Mouse (Mus musculus) T-cell, adult 66 days (primary cell): ENCODE data around the gene Ppil2. TPM values are rescaled to one million over a fixed set of nuclear protein-coding genes. Genes with fewer than 3 reads are reported as not detected.

ENCODE experiments used
- total RNA-seq, 2 experiments: library from RNA; stranded (reverse); gene quantifications; 3 replicates in 1 of 2; 4 replicates in 1 of 2; pipeline ENCODE4 v1.2.4; 2023

The Ppil2 gene
- total RNA-seq: 100 to 1,000 TPM; 128 to 139 TPM

DNA sequence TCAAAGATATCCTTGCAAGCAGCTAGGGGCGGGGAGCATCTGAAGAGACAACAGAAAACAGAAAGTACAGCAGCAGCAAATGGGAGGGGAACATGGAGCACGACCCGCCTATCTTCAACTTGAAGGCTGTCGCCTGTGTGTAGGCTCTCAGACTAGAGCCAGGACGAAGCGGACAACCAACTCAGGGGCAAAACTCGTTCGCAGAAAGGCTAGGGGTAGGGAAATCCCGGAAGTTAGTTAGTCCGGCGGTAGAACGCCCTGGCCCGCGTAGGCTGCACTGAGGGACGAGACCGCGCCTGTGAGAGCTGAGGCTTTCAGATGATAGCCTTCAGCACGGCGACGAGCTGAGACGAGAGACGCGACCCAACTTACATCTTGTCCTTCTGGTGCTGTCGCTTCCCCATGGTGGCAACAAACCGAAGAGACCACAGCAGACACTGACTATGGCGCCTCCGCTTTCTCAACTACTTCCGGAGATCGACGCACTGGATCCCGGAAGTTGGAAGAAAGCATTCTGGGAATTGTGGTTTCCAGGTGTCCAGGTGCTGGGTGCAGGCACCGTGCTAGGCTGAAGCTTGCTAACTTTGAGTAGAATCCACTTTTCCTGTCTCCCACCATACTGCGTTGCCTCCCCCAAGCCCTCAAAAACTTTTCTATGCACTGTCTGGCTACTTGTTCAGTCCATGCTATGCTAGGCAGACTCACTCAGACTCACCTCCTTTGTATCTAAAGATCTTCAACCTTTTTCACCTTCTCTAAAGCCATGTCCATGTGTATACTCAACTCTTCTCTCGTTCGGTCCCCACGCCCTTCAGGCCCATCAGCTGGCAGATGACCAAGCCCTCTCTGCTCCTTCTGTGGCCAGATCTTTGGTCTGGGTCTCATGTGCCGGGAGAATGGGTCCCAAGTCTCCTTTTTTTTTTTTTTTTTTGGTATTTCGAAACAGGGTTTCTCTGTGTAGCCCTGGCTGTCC lies at the start of gene Ppil2:
Gene Ppil2, minus strand, starts transcription at position 487 of the 973 bp plus-strand sequence.

DNA sequence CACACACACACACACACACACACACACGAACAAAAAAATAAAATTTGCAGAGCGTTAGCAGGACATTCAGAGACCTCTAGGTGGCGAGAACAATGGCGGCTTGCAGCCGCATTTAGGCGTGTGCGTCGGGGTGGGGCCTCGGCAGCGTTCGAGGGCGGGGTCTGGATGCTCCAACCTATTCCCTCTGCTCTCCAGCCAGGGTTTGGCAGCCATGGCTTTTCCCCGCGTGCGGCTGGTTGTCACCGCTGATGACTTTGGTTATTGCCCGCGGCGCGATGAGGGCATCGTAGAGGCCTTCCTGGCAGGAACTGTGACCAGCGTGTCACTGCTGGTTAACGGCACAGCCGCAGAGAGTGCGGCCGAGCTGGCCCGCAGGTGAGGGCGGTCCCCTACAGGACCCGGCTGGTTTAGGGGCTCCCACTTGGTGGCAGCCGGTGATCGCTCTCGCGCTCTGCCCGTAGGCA lies 35.7 kb upstream of the Ppil2 start, which contains the start of gene Ccdc116:
Gene Ccdc116, minus strand, starts transcription at position 458 of the 464 bp plus-strand sequence.

DNA sequence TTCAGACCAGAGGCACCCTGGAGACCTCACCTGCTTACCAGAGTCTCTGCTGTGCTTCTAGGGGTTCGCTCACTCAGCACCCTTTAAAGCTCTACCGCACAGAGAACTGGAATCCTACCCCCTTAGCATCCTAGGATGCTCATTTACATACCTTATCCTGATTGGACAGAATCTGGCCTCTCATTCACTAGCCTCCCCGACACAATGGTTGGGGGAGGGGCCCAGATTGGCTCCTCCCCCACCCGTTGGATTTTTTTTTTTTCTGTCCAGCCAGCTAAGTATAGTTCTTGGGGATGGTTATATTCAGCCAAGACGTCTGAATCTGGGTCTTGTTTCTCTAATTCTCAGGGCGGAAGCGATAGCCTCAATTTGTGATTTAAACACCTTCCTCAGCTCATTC lies 33.3 kb upstream of the Ppil2 start, which contains the start of gene Ydjc:
Gene Ydjc, plus strand, starts transcription at position 283 of the 400 bp plus-strand sequence.

DNA sequence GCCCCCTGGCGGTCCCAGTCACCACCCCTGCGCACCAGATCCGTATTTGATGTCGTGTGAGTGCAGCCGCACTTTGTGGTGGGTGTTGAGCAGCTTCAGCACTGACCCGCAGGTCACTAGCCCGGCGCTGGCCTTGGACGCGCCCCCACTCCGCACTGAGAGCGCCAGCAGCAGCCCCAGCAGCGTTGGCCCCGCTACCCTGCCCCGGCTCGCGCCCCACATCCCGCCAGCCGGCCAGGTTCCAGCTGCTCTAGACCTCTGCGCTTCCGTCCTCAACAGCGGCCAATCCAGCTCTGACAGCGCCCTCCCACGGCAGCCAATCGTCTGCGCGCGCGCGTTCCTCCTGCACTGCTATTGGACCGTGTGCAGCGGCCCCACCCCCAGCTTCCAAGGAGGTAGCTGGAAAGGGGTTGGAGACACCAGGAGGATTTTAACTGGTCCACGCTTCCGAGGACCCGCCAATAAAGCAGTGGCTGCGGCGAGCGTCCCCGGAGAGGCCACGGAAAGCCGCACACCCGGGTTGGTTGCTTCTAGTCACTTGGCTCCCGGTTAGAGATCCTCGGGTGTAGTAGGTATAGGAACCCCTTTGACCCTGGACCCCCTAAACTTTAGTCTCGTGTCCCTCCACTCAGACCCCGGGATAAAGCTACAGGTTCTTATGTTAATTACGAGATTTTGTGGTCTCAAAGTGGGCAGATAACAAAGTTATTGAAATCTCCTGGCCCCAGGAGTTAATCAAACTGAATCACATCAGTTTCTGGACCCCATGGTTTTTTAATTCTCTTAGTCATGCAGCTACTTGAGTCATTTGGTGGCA lies 21.2 kb upstream of the Ppil2 start, which contains the start of gene Sdf2l1:
Gene Sdf2l1, minus strand, starts transcription at position 295 of the 817 bp plus-strand sequence.

DNA sequence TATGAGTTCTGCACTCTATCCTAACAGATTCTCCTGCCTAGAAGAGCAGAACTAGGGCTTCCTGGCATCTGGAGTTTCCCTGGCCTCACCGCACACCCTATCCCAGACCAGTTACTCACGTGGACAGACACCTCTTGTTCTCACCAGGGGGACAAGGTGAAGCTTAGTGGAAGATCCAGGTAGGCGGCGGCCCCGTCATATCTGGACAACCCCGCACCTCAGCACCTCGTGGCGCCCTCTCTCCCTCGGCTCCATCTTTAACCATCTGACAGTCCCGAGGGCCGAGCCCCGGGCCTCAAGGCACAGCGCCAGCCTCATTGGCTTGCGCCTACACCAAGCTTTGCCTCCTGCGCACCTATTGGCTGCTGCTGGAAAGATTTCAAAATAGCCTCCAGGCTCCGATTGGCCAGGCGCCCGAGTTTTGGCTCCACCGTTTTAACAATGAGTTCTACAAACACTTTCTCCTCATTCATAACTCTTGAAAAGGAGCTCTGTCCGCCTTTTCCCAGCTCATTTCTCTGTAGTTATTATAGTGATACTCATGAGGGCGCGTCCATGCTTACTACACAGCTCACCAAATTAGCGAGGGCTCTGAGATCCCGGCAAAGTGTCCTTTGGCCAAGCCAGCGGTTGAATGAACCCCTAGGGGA lies 13.9 kb upstream of the Ppil2 start, which contains the start of gene 2610318N02Rik:
Gene 2610318N02Rik, minus strand, starts transcription at position 297 of the 650 bp plus-strand sequence.

DNA sequence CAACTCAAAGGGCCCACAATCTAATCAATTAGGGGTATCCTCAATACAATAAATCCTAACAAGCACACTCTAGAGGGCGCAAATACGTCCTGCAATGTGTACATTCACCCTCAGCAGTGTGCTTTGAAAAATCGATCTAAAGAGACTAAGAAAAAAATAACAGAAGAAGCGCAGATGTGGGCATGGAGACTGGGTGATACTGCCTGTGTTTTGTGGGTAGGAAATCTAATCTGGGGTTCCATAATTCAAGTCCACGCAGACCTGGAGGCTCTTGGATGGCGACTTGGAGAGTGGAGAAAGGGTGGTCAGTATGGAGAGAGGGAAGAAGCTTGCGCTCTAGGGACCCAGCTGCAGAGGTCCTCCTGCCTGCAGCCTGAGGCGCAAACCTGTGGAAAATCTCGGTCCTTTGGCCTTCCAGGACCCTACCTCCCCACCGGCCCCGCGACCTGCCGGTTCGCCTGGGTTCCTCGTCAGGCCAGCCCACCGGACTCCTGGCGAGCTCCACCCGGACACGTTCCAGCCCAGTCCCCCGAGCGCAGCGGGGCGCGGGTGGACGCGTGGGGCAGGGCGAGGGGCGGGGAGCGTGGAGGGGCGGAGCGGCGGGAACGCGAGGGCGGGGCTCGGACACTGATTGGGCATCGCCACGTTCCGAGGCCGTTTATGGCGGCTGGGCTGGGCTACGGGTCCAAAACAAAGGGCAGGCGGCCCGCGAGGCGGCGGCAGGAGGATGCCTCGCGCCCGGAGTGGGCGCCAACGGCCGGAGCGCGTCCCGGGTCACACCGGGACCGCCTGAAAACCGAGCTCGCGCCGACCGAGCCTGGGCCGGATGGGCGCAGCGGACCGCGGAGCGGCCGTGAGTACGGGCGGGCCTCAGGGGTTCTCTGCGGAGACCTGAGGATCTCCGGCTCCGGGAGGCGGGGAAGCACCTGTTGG lies 41.3 kb downstream of the Ppil2 start, which contains the start of gene Ypel1:
Gene Ypel1, plus strand, starts transcription at position 186 of the 933 bp plus-strand sequence.

Other genes with a start within 250 kb of the Ppil2 start
- gene Igll1, start 247.3 kb downstream of the Ppil2 start, total RNA-seq: not detected
- 100 to 1,000 TPM; 115 to 130 TPM for gene Top3b, start 240.5 kb downstream of the Ppil2 start, total RNA-seq
- not detected for gene Vpreb1, start 240.4 kb downstream of the Ppil2 start, total RNA-seq
- gene Ppm1f, start 214.8 kb downstream of the Ppil2 start, total RNA-seq: 10 to 100 TPM; 20.2 to 22.2 TPM
- 100 to 1,000 TPM; 174 to 190 TPM for gene Mapk1, start 127.9 kb downstream of the Ppil2 start, total RNA-seq
- 1 to 10 TPM; 2.6 to 4.3 TPM for gene Ypel1, start 41.6 kb downstream of the Ppil2 start, total RNA-seq
- 1 to 10 TPM; 6.9 to 9.6 TPM for gene 2610318N02Rik, start 13.9 kb upstream of the Ppil2 start, total RNA-seq
- 10 to 100 TPM; 12.5 to 19.3 TPM for gene Sdf2l1, start 21.1 kb upstream of the Ppil2 start, total RNA-seq
- gene Ydjc, start 33.4 kb upstream of the Ppil2 start, total RNA-seq: 1 to 10 TPM; 4.2 to 7.8 TPM
- gene Ccdc116, start 36.0 kb upstream of the Ppil2 start, total RNA-seq: 1 to 10 TPM; 2.0 to 2.2 TPM
- gene Ube2l3, start 91.4 kb upstream of the Ppil2 start, total RNA-seq: 100 to 1,000 TPM; 102 to 107 TPM
- under 1 TPM; 0.09 to 0.17 TPM for gene Rimbp3, start 97.3 kb upstream of the Ppil2 start, total RNA-seq
- 1 to 10 TPM; 3.0 to 4.1 TPM for gene Hic2, start 122.3 kb upstream of the Ppil2 start, total RNA-seq
- 10 to 100 TPM; 29.1 to 30.4 TPM for gene Tmem191c, start 164.8 kb upstream of the Ppil2 start, total RNA-seq
- not detected for gene Serpind1, start 220.1 kb upstream of the Ppil2 start, total RNA-seq